Mouse (Mus musculus) heart, embryonic 14.5 days (tissue): Measurements from ENCODE around the gene Atp6v0b. TPM values are rescaled to one million over a fixed set of nuclear protein-coding genes. Genes with fewer than 3 reads are reported as not detected.

Experiments
- ATAC-seq: fragments of 200-750 bp; cut with Nextera tagmentation; 2 replicates; pipeline ENCODE4 v1.8.0; 2017; ENCODE audit warnings: low read depth, moderate TSS enrichment; ENCODE audit not compliant: insufficient number of reproducible peaks, insufficient read depth, low FRiP score
- H3K27ac ChIP-seq, 2 experiments: fragments of 200-500 bp in 1 of 2; fragments of 300-500 bp in 1 of 2; sonication (generic) in 1 of 2; replicated peaks in 1 of 2; 2 replicates each; pipeline ENCODE4 v1.5.1; 2012 to 2014; ENCODE audit warnings: low read depth in 2 of 2, low read length in 2 of 2, control low read depth in 1 of 2, mild to moderate bottlenecking in 1 of 2, mixed read lengths in 1 of 2; ENCODE audit not compliant: control insufficient read depth in 1 of 2, insufficient read depth in 1 of 2
- H3K27me3 ChIP-seq: fragments of 300-500 bp; sonication (generic); 2 replicates; pipeline ENCODE4 v1.6.1; 2014; ENCODE audit warnings: mild to moderate bottlenecking, low read length, control low read depth; ENCODE audit not compliant: control insufficient read depth, insufficient read depth
- H3K36me3 ChIP-seq: fragments of 300-500 bp; sonication (generic); 2 replicates; pipeline ENCODE4 v1.6.1; 2014; ENCODE audit warnings: mild to moderate bottlenecking, control low read depth, low read length, mixed read lengths; ENCODE audit not compliant: control insufficient read depth, insufficient read depth
- H3K4me1 ChIP-seq, 2 experiments: fragments of 200-500 bp in 1 of 2; fragments of 300-500 bp in 1 of 2; sonication (generic) in 1 of 2; 2 replicates each; pipeline ENCODE4 v1.6.1; 2012 to 2014; ENCODE audit warnings: low read length in 2 of 2, control low read depth in 1 of 2, mixed read lengths in 1 of 2; ENCODE audit not compliant: control insufficient read depth in 2 of 2, insufficient read depth in 2 of 2
- H3K4me2 ChIP-seq: fragments of 300-500 bp; sonication (generic); 2 replicates; pipeline ENCODE4 v1.6.1; 2014; ENCODE audit warnings: mild to moderate bottlenecking, low read length
- H3K4me3 ChIP-seq, 2 experiments: fragments of 200-500 bp in 1 of 2; fragments of 300-500 bp in 1 of 2; sonication (generic) in 1 of 2; 2 replicates each; pipeline ENCODE4 v1.5.1; 2012 to 2014; ENCODE audit warnings: low read length in 2 of 2, mild to moderate bottlenecking in 2 of 2, control low read depth in 1 of 2, low read depth in 1 of 2, moderate library complexity in 1 of 2; ENCODE audit not compliant: control insufficient read depth in 1 of 2, insufficient read depth in 1 of 2
- H3K9ac ChIP-seq: fragments of 300-500 bp; sonication (generic); 2 replicates; pipeline ENCODE4 v1.6.1; 2014; ENCODE audit warnings: mild to moderate bottlenecking, low read length
- H3K9me3 ChIP-seq: fragments of 300-500 bp; sonication (generic); 2 replicates; pipeline ENCODE4 v1.6.1; 2016; ENCODE audit warnings: low read length, control low read depth; ENCODE audit not compliant: control insufficient read depth
- WGBS: fragments of 180-500 bp; shearing (Covaris S2); extraction: QIAGEN DNeasy Blood & Tissue Kit; methylation state at CpG from one replicate; pipeline ENCODE4 v1.1.7; 2014; 5-methylcytosine and 5-hydroxymethylcytosine counted together
- polyA plus RNA-seq: library from polyadenylated mRNA; unstranded; fragments of >200 nt; fragmentation: Nextera tagmentation; extraction: Ambion mirVana; gene quantifications from 2 replicates; pipeline ENCODE4 v1.2.1, GENCODE M21; 2014

Atp6v0b gene
- polyA plus RNA-seq = 222 and 250 TPM in 2 replicates

DNA sequence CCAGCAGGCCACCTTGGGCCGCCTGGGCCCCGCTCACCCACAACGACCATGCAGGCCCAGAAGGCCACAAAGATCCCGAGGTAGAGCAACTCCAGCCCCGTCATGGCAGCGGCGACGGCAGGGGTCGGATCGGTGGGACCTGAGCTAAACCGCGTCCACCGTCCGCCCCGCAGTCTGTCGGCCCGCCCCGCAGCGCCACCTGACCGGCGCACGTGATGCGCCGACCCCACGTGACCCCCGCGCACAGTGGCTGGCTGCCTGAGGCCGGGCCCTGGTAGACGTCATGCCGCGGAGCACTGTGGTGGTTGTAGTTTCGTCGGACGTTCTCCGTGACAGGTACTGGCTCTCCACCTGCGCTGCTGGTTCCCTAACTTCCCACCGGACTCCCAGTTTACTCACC lies at the start of gene Atp6v0b:
Gene Atp6v0b, minus strand, starts transcription at position 201 of the 400 bp plus-strand sequence.
- Histone ChIP-seq H3K4me3 (peak within 1 kb of the TSS; percentile 87 to 98), H3K9me3 (no peaks in the 10 kb centered on the region), H3K36me3 (peaks cover 41% of the 10 kb centered on the region), H3K9ac (peak within 1 kb of the TSS; percentile 89), H3K4me1 (peaks cover 13 to 18% of the 10 kb centered on the region in 2 experiments), H3K27ac (no peak within 1 kb of the TSS), H3K27me3 (no peaks in the 10 kb centered on the region), H3K4me2 (peak within 1 kb of the TSS; percentile 89)
- peak; percentile 82 for ATAC-seq
- WGBS = 1% methylated on average over 37 of the region's 37 CpGs

DNA sequence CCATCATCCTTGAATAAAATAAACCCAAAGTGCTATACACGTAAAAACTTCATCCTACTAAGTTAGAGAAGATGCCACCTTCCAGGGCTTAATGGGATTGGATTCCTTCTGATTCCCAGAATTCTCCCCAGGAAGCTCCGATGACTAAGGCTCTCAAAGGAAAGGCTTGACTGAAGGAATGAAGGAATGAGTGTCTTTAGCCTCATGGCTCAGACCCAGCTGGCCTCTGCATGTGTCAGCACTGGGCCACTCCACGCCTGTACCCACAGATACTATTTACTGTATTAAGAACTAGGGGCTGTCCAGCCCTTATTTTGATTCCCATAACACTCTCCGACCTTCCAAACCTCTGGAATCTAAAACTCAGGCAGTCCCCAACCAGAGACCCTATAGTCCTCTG lies 46.9 kb upstream of the Atp6v0b start:
- no peak overlapping the region for H3K27ac ChIP-seq
- H3K36me3 ChIP-seq = 0 out of 2 replicates have a peak, but pooled peaks cover 12% of the 10 kb centered on the region
- H3K4me1 ChIP-seq = peaks cover 8% of the 10 kb centered on the region in 2 experiments; a peak in 3 of 4 replicates
- no peak for ATAC-seq
- peaks cover 11% of the 10 kb centered on the region for H3K27me3 ChIP-seq
- H3K4me2 ChIP-seq = no peak overlapping the region
- whole genome bisulfite sequencing = 85% methylated on average over 4 of the region's 4 CpGs
- no peak overlapping the region for H3K4me3 ChIP-seq
- no peak overlapping the region for H3K9ac ChIP-seq
- H3K9me3 ChIP-seq = 0 out of 2 replicates have a peak, but pooled peaks cover 3% of the 10 kb centered on the region

DNA sequence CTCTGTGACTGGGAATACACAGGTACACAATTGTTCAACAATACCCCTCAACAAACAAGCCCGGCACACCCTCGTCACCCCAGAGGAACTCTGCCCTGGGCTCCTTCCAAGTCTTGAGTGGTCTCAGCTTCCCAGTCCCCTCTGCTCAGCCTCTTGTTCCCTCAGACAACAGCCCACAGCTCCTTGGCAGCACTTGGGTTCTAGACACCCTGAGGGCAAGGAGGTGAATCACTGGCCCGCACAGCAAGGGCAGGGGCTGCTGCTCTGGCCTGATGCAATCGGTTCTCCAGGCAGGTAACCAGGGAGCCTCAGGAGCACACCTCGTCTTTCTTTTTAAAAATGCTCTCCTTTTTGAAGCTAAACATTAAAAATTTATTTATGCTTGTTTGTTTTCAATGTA lies 46.1 kb upstream of the Atp6v0b start:
- ATAC-seq = no peak
- H3K9me3 ChIP-seq = 0 out of 2 replicates have a peak, but pooled peaks cover 3% of the 10 kb centered on the region
- 85% methylated on average over 5 of the region's 5 CpGs for WGBS

DNA sequence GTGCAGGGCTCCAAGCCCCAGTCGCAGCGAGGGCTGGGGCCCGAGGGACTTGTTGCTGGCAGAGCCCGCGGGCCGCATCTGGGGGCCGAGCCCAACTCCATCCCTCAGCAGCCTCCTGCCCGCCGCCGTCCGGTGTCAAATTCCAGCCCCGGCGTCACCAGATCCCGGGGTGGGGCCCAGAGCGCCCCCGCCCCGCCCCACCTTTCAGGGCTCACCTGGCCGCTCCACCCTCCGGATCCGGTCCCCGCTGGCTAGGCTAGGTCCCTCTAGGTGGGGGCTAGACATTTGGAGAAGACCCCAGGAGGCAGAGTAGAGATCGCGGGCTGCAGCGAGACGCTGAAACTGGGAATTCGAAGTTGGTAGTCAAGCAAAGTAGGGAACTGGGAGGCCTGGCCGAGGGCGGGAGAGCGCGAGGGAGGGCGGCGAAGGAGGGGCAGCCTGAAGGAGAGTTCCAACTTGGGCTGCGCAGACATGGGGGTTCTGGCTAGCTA lies 42.3 kb upstream of the Atp6v0b start, which contains the start of gene Artn:
Gene Artn, minus strand, starts transcription at position 373 of the 491 bp plus-strand sequence.
- Histone ChIP-seq H3K27me3 (peaks cover 42% of the 10 kb centered on the region), H3K4me2 (peak within 1 kb of the TSS; percentile 77)

More for the DNA sequence above, 46.1 kb upstream of the Atp6v0b start:
- Histone ChIP-seq H3K4me3 (no peak overlapping the region), H3K4me1 (peaks cover 11 to 16% of the 10 kb centered on the region in 2 experiments; a peak in 3 of 4 replicates), H3K36me3 (0 out of 2 replicates have a peak, but pooled peaks cover 9% of the 10 kb centered on the region), H3K27ac (no peak overlapping the region), H3K27me3 (peaks cover 14% of the 10 kb centered on the region), H3K9ac (no peak overlapping the region), H3K4me2 (no peak overlapping the region)

DNA sequence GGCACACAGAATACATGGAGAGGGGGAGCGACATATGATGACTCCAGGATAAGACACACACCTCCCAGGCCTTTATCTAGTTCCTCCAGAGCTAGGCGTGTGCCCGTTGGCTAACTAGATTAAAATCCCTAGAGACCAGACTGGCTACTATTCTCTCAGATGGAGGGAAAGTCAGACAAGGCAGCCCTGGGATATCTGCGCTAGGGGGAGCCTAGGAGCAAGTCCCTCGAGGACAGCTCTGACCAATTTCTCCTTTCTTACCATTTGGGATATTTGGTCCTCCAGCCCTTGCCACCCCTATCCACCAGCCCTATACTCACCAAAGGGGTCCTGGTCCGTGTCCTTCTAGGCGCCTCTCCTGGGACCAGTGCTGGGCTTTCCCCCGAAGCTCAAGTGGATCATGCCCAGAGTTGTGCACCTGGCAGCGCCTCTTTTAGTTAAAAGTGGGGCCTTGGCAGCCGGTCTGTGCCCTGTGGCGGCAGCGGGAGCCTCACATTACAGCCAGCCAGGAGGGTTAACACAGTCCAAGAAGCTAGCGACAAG lies 41.6 kb upstream of the Atp6v0b start:
- Histone ChIP-seq H3K4me1 (peaks cover 24 to 30% of the 10 kb centered on the region in 2 experiments), H3K4me2 (peak overlapping the region; percentile 77), H3K9me3 (0 out of 2 replicates have a peak, but pooled peaks cover 3% of the 10 kb centered on the region), H3K9ac (peak overlapping the region; percentile 54; the same call in 1 of the 2 replicates), H3K4me3 (peak overlapping the region; percentile 39 to 41), H3K27me3 (peaks cover 42% of the 10 kb centered on the region), H3K27ac (no peak overlapping the region), H3K36me3 (0 out of 2 replicates have a peak, but pooled peaks cover 9% of the 10 kb centered on the region)
- ATAC-seq = no peak
- WGBS = 2% methylated on average over 13 of the region's 13 CpGs

More for the DNA sequence above, 42.3 kb upstream of the Atp6v0b start, which contains the start of gene Artn:
- Histone ChIP-seq H3K4me3 (peak within 1 kb of the TSS; percentile 39 to 41), H3K36me3 (0 out of 2 replicates have a peak, but pooled peaks cover 9% of the 10 kb centered on the region), H3K4me1 (peaks cover 18 to 24% of the 10 kb centered on the region in 2 experiments; a peak in 3 of 4 replicates), H3K9ac (peak within 1 kb of the TSS; percentile 54), H3K27ac (no peak within 1 kb of the TSS), H3K9me3 (0 out of 2 replicates have a peak, but pooled peaks cover 3% of the 10 kb centered on the region)
- no peak for ATAC-seq
- under 1% methylated on average over 33 of the region's 33 CpGs for WGBS

DNA sequence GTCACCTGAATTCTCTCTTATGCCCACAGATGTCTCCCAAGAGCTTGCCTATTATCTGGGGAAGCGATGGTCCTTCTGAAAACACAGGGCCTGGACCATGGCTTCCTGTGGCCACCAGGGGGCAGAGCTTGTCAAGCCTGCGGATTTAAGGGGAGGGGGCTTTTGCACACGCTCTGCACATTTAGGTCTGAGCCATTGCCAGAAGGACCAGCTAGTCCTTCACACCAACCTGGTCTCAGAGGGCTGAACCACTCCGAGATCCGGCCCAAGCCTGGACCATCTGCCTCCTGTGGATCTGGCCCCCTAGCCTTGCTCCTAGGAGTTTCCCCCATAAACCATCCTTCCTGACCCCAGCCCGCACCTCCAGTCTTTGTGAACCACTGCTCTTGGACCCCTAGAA lies 41.1 kb upstream of the Atp6v0b start:
- WGBS = 18% methylated on average over 6 of the region's 6 CpGs
- H3K4me2 ChIP-seq = no peak overlapping the region
- H3K9ac ChIP-seq = no peak overlapping the region
- peaks cover 42% of the 10 kb centered on the region for H3K27me3 ChIP-seq
- no peak overlapping the region for H3K4me3 ChIP-seq
- peaks cover 27 to 34% of the 10 kb centered on the region in 2 experiments for H3K4me1 ChIP-seq
- H3K36me3 ChIP-seq = 0 out of 2 replicates have a peak, but pooled peaks cover 9% of the 10 kb centered on the region
- H3K9me3 ChIP-seq = 0 out of 2 replicates have a peak, but pooled peaks cover 3% of the 10 kb centered on the region
- ATAC-seq = no peak
- H3K27ac ChIP-seq = no peak overlapping the region

DNA sequence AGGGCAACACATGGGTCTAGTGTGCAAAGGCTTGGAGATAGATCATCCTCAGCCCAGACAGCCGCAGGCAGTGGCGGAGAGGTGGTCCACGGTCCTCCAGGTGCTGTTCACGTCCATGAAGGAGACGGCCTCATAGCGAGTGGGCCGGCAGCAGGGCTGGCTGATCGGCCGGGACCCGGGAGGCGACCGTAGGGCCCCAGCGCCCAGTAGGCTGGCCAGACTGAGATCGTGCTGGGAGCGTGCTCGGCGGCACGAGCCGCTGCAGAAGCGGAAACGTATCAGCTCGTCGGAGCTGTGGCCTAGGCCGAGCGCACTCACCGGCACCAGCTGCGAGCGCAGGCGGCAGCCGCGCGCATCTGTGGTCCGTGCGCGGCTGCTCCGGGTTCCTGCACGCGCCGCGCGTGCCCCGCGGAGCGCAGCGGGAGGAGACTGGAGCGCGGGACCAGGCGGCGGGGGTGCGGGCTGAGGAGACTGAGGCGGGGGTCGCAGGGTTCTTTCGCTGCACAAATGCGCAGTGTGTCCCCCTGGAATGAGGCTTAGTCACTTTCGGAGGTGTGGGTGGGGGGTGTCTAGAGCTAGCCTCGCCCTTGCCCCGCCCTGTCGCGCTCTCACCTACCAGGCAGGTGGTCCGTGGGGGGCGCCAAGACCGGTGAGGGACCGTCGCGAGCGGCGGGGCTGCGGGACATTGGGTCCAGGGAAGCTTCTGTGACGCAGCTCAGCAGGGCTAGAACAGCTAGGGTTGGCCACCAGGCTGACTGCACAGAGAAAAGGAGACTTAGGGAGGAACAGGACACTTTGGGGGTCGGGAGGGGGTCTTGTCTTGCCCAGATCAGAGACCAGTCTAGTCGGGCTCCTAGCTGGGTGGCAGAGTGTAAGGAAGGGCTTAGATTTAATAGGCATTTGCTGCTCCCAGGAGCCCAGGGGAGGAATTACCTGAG lies 39.7 kb upstream of the Atp6v0b start:
- peak; percentile 48; the same call in 1 of the 2 replicates for ATAC-seq
- Histone ChIP-seq H3K4me1 (peaks cover 30 to 38% of the 10 kb centered on the region in 2 experiments), H3K27me3 (peaks cover 42% of the 10 kb centered on the region), H3K9ac (peak overlapping the region; percentile 64), H3K4me3 (peak overlapping the region; percentile 41 to 55), H3K9me3 (0 out of 2 replicates have a peak, but pooled peaks cover 3% of the 10 kb centered on the region), H3K27ac (no peak overlapping the region), H3K36me3 (0 out of 2 replicates have a peak, but pooled peaks cover 1% of the 10 kb centered on the region), H3K4me2 (peak overlapping the region; percentile 77)
- 1% methylated on average over 70 of the region's 71 CpGs for WGBS
